Mouse (Mus musculus) kidney, adult 2 months (tissue): ENCODE data around the gene Arhgap20. TPM values are rescaled to one million over a fixed set of nuclear protein-coding genes. Genes with fewer than 3 reads are reported as not detected.
A peak's percentile ranks its signal among the peaks of the same experiment; 100 is the strongest.

ENCODE experiments used
- DNase-seq: peaks from one replicate; pipeline ENCODE4 v3.0.0; 2021
- H3K27ac ChIP-seq: fragments of 200-500 bp; 2 replicates; pipeline ENCODE4 v1.5.1; 2012; ENCODE audit warnings: low read depth, low read length, control low read depth, inconsistent platforms; ENCODE audit not compliant: insufficient read depth
- H3K27me3 ChIP-seq: fragments of 200-500 bp; replicated peaks from 2 replicates; pipeline ENCODE4 v1.6.1; 2012; ENCODE audit warnings: mild to moderate bottlenecking, moderate library complexity, low read length, inconsistent platforms; ENCODE audit not compliant: control insufficient read depth, insufficient read depth
- H3K36me3 ChIP-seq: fragments of 200-500 bp; 2 replicates; pipeline ENCODE4 v1.6.1; 2012; ENCODE audit warnings: mild to moderate bottlenecking, moderate library complexity, low read length, inconsistent platforms; ENCODE audit not compliant: control insufficient read depth, insufficient read depth
- H3K4me1 ChIP-seq: fragments of 200-500 bp; 2 replicates; pipeline ENCODE4 v1.6.1; 2011; ENCODE audit warnings: low read length; ENCODE audit not compliant: control insufficient read depth, insufficient read depth
- H3K4me3 ChIP-seq: fragments of 200-500 bp; 2 replicates; pipeline ENCODE4 v1.5.1; 2011; ENCODE audit warnings: mild to moderate bottlenecking, low read depth, low read length, control low read depth; ENCODE audit not compliant: insufficient read depth
- CTCF ChIP-seq: fragments of 200-500 bp; conservative IDR thresholded peaks from 2 replicates; pipeline ENCODE4 v1.5.1; 2011; ENCODE audit warnings: low read depth, mild to moderate bottlenecking, control low read depth, low read length, moderate library complexity, mixed read lengths; ENCODE audit not compliant: insufficient read depth, insufficient read length
- POLR2A ChIP-seq: fragments of 200-500 bp; IDR thresholded peaks from one replicate; pipeline ENCODE4 v1.6.1; 2011; ENCODE audit warnings: low read depth, low read length, control low read depth
- WGBS: fragments of 180-500 bp; shearing (Covaris S2); methylation state at CpG from one replicate; pipeline ENCODE4 v1.1.7; 2018; 5-methylcytosine and 5-hydroxymethylcytosine counted together
- polyA plus RNA-seq: library from polyadenylated mRNA; depleted of rRNA; stranded (reverse); fragments of >200 nt; gene quantifications from 2 replicates; pipeline ENCODE4 v1.2.3, GENCODE M21; 2012

Arhgap20 gene
- polyA plus RNA-seq, 1 experiment = 0.09 TPM

DNA sequence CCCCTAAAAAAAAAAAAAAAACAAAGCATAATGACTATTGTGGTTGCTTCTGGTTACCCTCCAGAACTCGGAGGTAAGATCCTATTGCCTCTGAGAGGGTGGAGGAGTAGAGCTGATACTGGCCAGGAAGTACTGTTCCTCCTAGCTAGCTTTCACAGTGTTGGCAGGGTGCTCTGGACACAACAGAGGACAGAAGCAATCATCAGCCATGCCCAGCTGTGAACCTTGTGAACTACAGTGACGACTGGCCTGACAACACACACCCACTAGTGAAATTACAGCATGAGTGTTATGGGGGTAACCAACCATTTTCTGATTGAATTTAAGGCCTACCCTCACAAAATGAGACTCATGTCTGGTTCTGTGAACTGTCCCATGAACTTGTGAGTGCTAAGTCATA, 11.3 kb downstream of the Arhgap20 start:
- TF ChIP-seq POLR2A (no peak), CTCF (no peak)
- Histone ChIP-seq H3K36me3 (no peaks in the 10 kb centered on the region), H3K4me3 (no peak overlapping the region), H3K27me3 (no peaks in the 10 kb centered on the region), H3K27ac (no peak overlapping the region), H3K4me1 (peaks cover 3% of the 10 kb centered on the region; the same call in 1 of the 2 replicates)
- WGBS = 66% methylated on average over 2 of the region's 2 CpGs
- DNase-seq = no peak

GRCm38 (mm10) chr9:51777180-51777579, 12.0 kb downstream of the Arhgap20 start:
- WGBS = 21% methylated on average over 1 of the region's 1 CpGs
- DNase-seq = no peak
- peak; percentile 59; the same call in 1 of the 2 replicates for TF ChIP-seq CTCF
- no peak for TF ChIP-seq POLR2A
- Histone ChIP-seq H3K27ac (no peak overlapping the region), H3K4me1 (peaks cover 3% of the 10 kb centered on the region; the same call in 1 of the 2 replicates), H3K36me3 (no peaks in the 10 kb centered on the region), H3K4me3 (no peak overlapping the region), H3K27me3 (no peaks in the 10 kb centered on the region)

GRCm38 (mm10) chr9:51779232-51779631, 14.1 kb downstream of the Arhgap20 start:
- WGBS = 85% methylated on average over 5 of the region's 5 CpGs
- TF ChIP-seq POLR2A = no peak
- no peak for TF ChIP-seq CTCF
- no peaks in the 10 kb centered on the region for H3K27me3 ChIP-seq
- no peak overlapping the region for H3K4me3 ChIP-seq
- H3K4me1 ChIP-seq = peaks cover 3% of the 10 kb centered on the region; the same call in 1 of the 2 replicates
- H3K36me3 ChIP-seq = no peaks in the 10 kb centered on the region
- no peak overlapping the region for H3K27ac ChIP-seq
- no peak for DNase-seq

DNA sequence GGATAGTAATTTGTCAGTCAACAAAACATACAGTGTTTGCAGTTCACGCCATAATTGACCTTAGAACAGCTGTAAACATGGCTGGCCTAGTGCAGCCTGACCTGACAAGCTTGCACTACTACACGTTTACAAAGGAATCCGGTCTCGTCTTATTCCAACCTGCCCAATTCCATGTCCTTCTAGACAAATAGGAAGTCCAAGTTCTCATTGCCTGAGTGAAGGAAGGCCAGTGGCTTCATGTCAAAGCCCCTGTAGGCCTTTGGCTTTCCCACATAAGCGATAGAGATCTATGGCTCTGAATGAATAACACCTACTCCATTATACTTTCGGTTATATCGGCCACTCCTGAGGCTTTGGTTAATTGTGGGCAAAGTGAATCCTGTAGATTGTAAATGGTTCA, 16.0 kb downstream of the Arhgap20 start:
- no peak overlapping the region for H3K4me3 ChIP-seq
- WGBS = 84% methylated on average over 7 of the region's 7 CpGs
- H3K4me1 ChIP-seq = peaks cover 3% of the 10 kb centered on the region; the same call in 1 of the 2 replicates
- H3K27ac ChIP-seq = no peak overlapping the region
- no peaks in the 10 kb centered on the region for H3K27me3 ChIP-seq
- TF ChIP-seq CTCF (no peak), POLR2A (no peak)
- DNase-seq = no peak
- no peaks in the 10 kb centered on the region for H3K36me3 ChIP-seq

GRCm38 (mm10) chr9:51787380-51787779, 22.2 kb downstream of the Arhgap20 start:
- H3K36me3 ChIP-seq = no peaks in the 10 kb centered on the region
- no peak overlapping the region for H3K4me3 ChIP-seq
- TF ChIP-seq CTCF = no peak
- no peak for TF ChIP-seq POLR2A
- WGBS = 58% methylated on average over 6 of the region's 6 CpGs
- H3K27me3 ChIP-seq = no peaks in the 10 kb centered on the region
- no peaks in the 10 kb centered on the region for H3K4me1 ChIP-seq
- DNase-seq = no peak
- no peak overlapping the region for H3K27ac ChIP-seq

DNA sequence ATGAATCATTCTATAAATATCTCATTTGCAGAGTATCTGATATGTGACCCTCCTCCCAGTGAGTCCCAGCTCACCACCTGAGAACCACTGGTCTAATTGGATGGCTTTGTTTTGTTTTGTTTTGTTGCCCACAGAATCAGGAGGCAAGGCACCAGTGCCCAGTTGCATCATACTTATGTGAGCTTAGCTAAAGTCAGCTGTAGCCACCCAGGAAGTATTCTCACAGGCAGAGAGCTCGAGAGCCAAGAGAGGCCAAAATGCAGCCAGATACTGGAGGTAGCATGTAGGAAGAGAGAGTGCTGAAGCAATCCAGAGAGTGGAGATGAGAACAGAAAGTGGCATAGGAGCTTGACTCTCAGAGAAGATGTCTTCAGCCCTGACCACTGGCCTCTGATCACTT, 23.3 kb downstream of the Arhgap20 start:
- whole genome bisulfite sequencing = 74% methylated on average over 1 of the region's 1 CpGs
- Histone ChIP-seq H3K4me1 (no peaks in the 10 kb centered on the region), H3K27ac (no peak overlapping the region), H3K4me3 (no peak overlapping the region), H3K36me3 (no peaks in the 10 kb centered on the region), H3K27me3 (no peaks in the 10 kb centered on the region)
- TF ChIP-seq CTCF = no peak
- no peak for TF ChIP-seq POLR2A
- DNase-seq = no peak

DNA sequence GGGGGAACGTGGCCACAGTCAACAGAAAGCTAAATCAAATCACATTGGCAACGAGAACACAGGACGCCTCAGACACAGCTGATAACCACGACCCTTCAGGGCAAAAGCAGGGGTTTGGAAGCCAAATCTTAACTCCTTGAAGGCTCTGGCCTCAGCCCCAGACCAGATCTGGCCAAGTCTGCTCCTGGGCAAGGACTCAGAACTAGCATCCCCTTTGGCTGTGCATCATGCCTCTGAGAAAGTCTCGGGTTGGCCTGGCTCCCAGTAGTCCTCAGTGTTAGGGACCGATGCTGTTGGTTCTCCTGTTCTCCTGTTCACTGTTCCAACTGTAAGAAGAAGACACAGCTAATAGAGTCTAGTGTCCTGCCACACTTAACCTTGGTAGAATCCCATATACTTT, 30.1 kb downstream of the Arhgap20 start:
- H3K27ac ChIP-seq = no peak overlapping the region
- no peaks in the 10 kb centered on the region for H3K4me1 ChIP-seq
- H3K36me3 ChIP-seq = no peaks in the 10 kb centered on the region
- H3K4me3 ChIP-seq = no peak overlapping the region
- TF ChIP-seq POLR2A (no peak), CTCF (no peak)
- WGBS = 60% methylated on average over 6 of the region's 6 CpGs
- no peak for DNase-seq
- H3K27me3 ChIP-seq = no peaks in the 10 kb centered on the region

- TF ChIP-seq POLR2A (no peak), CTCF (no peak)
- DNase-seq = no peak
- H3K36me3 ChIP-seq = no peaks in the 10 kb centered on the region
- no peak overlapping the region for H3K4me3 ChIP-seq
- H3K27me3 ChIP-seq = no peaks in the 10 kb centered on the region
- H3K4me1 ChIP-seq = no peaks in the 10 kb centered on the region
- H3K27ac ChIP-seq = no peak overlapping the region
- 90% methylated on average over 5 of the region's 5 CpGs for WGBS
Measured at GRCm38 (mm10) chr9:51798251-51798650, 33.1 kb downstream of the Arhgap20 start.
